Mouse (Mus musculus) MEL (cell line): Measurements from ENCODE around the gene Clstn3.

ENCODE experiments used
- CHD2 ChIP-seq: IDR thresholded peaks from 2 replicates; pipeline ENCODE4 v1.6.1; 2011; ENCODE audit warnings: low read length, improper control_type of control experiment
- CTCF ChIP-seq, 3 experiments: IDR thresholded peaks in 2 of 3; conservative IDR thresholded peaks in 1 of 3; 2 replicates each; pipeline ENCODE4 v1.5.1; 2011 to 2012; ENCODE audit warnings: low read length in 3 of 3, low read depth in 2 of 3, mild to moderate bottlenecking in 2 of 3, improper control_type of control experiment in 1 of 3, inconsistent platforms in 1 of 3, mixed read lengths in 1 of 3, moderate library complexity in 1 of 3; ENCODE audit not compliant: control insufficient read depth in 1 of 3, insufficient read depth in 1 of 3, poor library complexity in 1 of 3, severe bottlenecking in 1 of 3
- EP300 ChIP-seq, 2 experiments: IDR thresholded peaks; 2 replicates each; pipeline ENCODE4 v1.6.1; 2011; ENCODE audit warnings: improper control_type of control experiment in 2 of 2, low read length in 2 of 2, low read depth in 1 of 2, mild to moderate bottlenecking in 1 of 2
- GABPA ChIP-seq: IDR thresholded peaks from 2 replicates; pipeline ENCODE4 v1.6.1; 2012; ENCODE audit warnings: low read depth, mild to moderate bottlenecking, inconsistent platforms, low read length, improper control_type of control experiment, moderate library complexity
- MAX ChIP-seq: IDR thresholded peaks from 2 replicates; pipeline ENCODE4 v1.6.1; 2011; ENCODE audit warnings: low read length, improper control_type of control experiment
- MAZ ChIP-seq: IDR thresholded peaks from 2 replicates; pipeline ENCODE4 v1.6.1; 2012; ENCODE audit warnings: low read depth, mild to moderate bottlenecking, inconsistent platforms, low read length, improper control_type of control experiment
- MEF2A ChIP-seq: IDR thresholded peaks from 2 replicates; pipeline ENCODE4 v1.6.1; 2014; ENCODE audit warnings: low read depth, mild to moderate bottlenecking, inconsistent platforms, low read length, improper control_type of control experiment; ENCODE audit not compliant: poor library complexity, insufficient replicate concordance, severe bottlenecking; ENCODE audit errors: extremely low read depth
- MXI1 ChIP-seq: IDR thresholded peaks from 2 replicates; pipeline ENCODE4 v1.6.1; 2011; ENCODE audit warnings: mild to moderate bottlenecking, low read depth, low read length, improper control_type of control experiment
- POLR2A ChIP-seq, 2 experiments: IDR thresholded peaks; 2 replicates each; pipeline ENCODE4 v1.6.1; 2011 to 2012; ENCODE audit warnings: low read length in 2 of 2, mild to moderate bottlenecking in 2 of 2, control low read depth in 1 of 2, improper control_type of control experiment in 1 of 2, low read depth in 1 of 2, moderate library complexity in 1 of 2; ENCODE audit not compliant: control insufficient read depth in 1 of 2, insufficient read depth in 1 of 2, poor library complexity in 1 of 2
- POLR2AphosphoS2 ChIP-seq: IDR thresholded peaks from 2 replicates; pipeline ENCODE4 v1.6.1; 2011; ENCODE audit warnings: low read length, improper control_type of control experiment
- POLR2AphosphoS5 ChIP-seq: IDR thresholded peaks from 2 replicates; pipeline ENCODE4 v1.6.1; 2012; ENCODE audit warnings: low read depth, borderline replicate concordance, mild to moderate bottlenecking, inconsistent platforms, low read length, moderate library complexity, mixed read lengths
- USF2 ChIP-seq, 2 experiments: IDR thresholded peaks; 2 replicates each; pipeline ENCODE4 v1.6.1; 2011 to 2012; ENCODE audit warnings: improper control_type of control experiment in 2 of 2, low read length in 2 of 2, borderline replicate concordance in 1 of 2, inconsistent platforms in 1 of 2, low read depth in 1 of 2, mild to moderate bottlenecking in 1 of 2; ENCODE audit not compliant: insufficient read depth in 1 of 2
- ZC3H11A ChIP-seq: IDR thresholded peaks from 2 replicates; pipeline ENCODE4 v1.6.1; 2012; ENCODE audit warnings: low read depth, mild to moderate bottlenecking, inconsistent platforms, low read length, improper control_type of control experiment
- ZKSCAN1 ChIP-seq: IDR thresholded peaks from 2 replicates; pipeline ENCODE4 v1.6.1; 2012; ENCODE audit warnings: low read depth, mild to moderate bottlenecking, inconsistent platforms, low read length, improper control_type of control experiment, moderate library complexity

- no peak for TF ChIP-seq CTCF (IDR thresholded peaks at IDR 0.05 in 2 of 3, conservative IDR thresholded peaks at IDR 0.05 in 1 of 3; ENCODE audit: control insufficient read depth in 1 of 3, insufficient read depth in 1 of 3, low read depth in 2 of 3, low read length in 3 of 3, poor library complexity in 1 of 3, severe bottlenecking in 1 of 3)
- TF ChIP-seq CHD2: no peak
- TF ChIP-seq GABPA: no peak
- no peak; the same call in 1 of the 2 replicates for TF ChIP-seq POLR2AphosphoS5
- no peak for TF ChIP-seq ZC3H11A
- no peak for TF ChIP-seq MAX
- no peak for TF ChIP-seq MAZ
- peak in 1 of 2 experiments; percentile 79; a peak in 1 of 4 replicates for TF ChIP-seq POLR2A (IDR thresholded peaks at IDR 0.05; ENCODE audit: control insufficient read depth in 1 of 2, insufficient read depth in 1 of 2, low read depth in 1 of 2, low read length in 2 of 2, poor library complexity in 1 of 2)
- TF ChIP-seq USF2 (IDR thresholded peaks at IDR 0.05; ENCODE audit: borderline replicate concordance in 1 of 2, insufficient read depth in 1 of 2, low read depth in 1 of 2, low read length in 2 of 2): no peak
- TF ChIP-seq MXI1: no peak
- no peak for TF ChIP-seq ZKSCAN1
- TF ChIP-seq POLR2AphosphoS2: no peak
- TF ChIP-seq EP300 (IDR thresholded peaks at IDR 0.05; ENCODE audit: low read depth in 1 of 2, low read length in 2 of 2): no peak
- TF ChIP-seq MEF2A: no peak
Measured at GRCm38 (mm10) chr6:124477922-124478651, 13.5 kb upstream of the Clstn3 start.
